Mouse (Mus musculus) forebrain, embryonic 11.5 days (tissue): ENCODE data around the gene Map2k6. TPM values are rescaled to one million over a fixed set of nuclear protein-coding genes. Genes with fewer than 3 reads are reported as not detected.

Source experiments
- ATAC-seq: fragments of 200-750 bp; cut with Nextera tagmentation; replicated peaks from 2 replicates; pipeline ENCODE4 v1.8.0; 2017; ENCODE audit warnings: moderate TSS enrichment; ENCODE audit not compliant: low FRiP score
- DNase-seq: peaks from one replicate; pipeline ENCODE4 v3.0.0-alpha.2; 2017; ENCODE audit warnings: low spot score
- H3K27ac ChIP-seq: fragments of 300-500 bp; sonication (generic); 2 replicates; pipeline ENCODE4 v1.5.1; 2014; ENCODE audit warnings: low read depth, low read length
- H3K27me3 ChIP-seq: fragments of 300-500 bp; sonication (generic); 2 replicates; pipeline ENCODE4 v1.6.1; 2014; ENCODE audit warnings: mild to moderate bottlenecking, low read length, mixed read lengths; ENCODE audit not compliant: control insufficient read depth, insufficient read depth
- H3K36me3 ChIP-seq: fragments of 300-500 bp; sonication (generic); 2 replicates; pipeline ENCODE4 v1.6.1; 2014; ENCODE audit warnings: mild to moderate bottlenecking, low read length, moderate library complexity, mixed read lengths; ENCODE audit not compliant: control insufficient read depth, insufficient read depth
- H3K4me1 ChIP-seq: fragments of 300-500 bp; sonication (generic); replicated peaks from 2 replicates; pipeline ENCODE4 v1.6.1; 2014; ENCODE audit warnings: low read length, mixed read lengths; ENCODE audit not compliant: control insufficient read depth, insufficient read depth
- H3K4me2 ChIP-seq: fragments of 300-500 bp; sonication (generic); 2 replicates; pipeline ENCODE4 v1.6.1; 2014; ENCODE audit warnings: low read depth, mild to moderate bottlenecking, low read length, moderate library complexity, mixed read lengths; ENCODE audit not compliant: severe bottlenecking
- H3K4me3 ChIP-seq: fragments of 300-500 bp; sonication (generic); 2 replicates; pipeline ENCODE4 v1.5.1; 2014; ENCODE audit warnings: low read depth, low read length
- H3K9ac ChIP-seq: fragments of 300-500 bp; sonication (generic); 2 replicates; pipeline ENCODE4 v1.6.1; 2014; ENCODE audit warnings: low read length
- H3K9me3 ChIP-seq: fragments of 300-500 bp; sonication (generic); 2 replicates; pipeline ENCODE4 v1.6.1; 2016; ENCODE audit warnings: low read length, mixed read lengths; ENCODE audit not compliant: control insufficient read depth
- WGBS: fragments of 180-500 bp; shearing (Covaris S2); extraction: QIAGEN DNeasy Blood & Tissue Kit; methylation state at CpG from one replicate; pipeline ENCODE4 v1.1.7; 2014; 5-methylcytosine and 5-hydroxymethylcytosine counted together
- polyA plus RNA-seq: library from polyadenylated mRNA; unstranded; fragments of >200 nt; fragmentation: Nextera tagmentation; extraction: Ambion mirVana; gene quantifications from 2 replicates; pipeline ENCODE4 v1.2.1, GENCODE M21; 2014

The Map2k6 gene
- polyA plus RNA-seq, 1 experiment from 2014 or later, result 42.2 TPM

DNA sequence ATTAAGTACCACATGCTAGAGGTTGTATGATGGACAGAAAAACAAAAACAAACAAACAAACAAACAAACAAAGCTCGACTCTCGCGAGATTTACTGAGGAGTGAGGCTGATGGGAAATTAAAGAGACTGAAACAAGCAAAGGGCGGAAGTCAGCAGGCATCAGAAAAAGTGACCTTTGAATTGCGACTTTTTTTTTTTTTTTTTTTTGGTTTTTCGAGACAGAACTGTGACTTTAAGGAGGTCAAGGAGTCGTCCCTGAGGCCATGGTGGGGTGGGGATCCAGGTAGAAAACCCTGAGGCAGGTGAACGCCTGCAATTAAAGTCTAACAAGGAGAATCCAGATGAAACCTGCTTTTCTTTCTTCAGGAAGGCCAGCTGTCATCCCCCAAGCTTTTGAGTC, 27.1 kb upstream of the Map2k6 start:
- H3K9me3 ChIP-seq, result no peaks in the 10 kb centered on the region
- WGBS, result 70% methylated on average over 8 of the region's 8 CpGs
- H3K36me3 ChIP-seq, result no peaks in the 10 kb centered on the region
- 0 out of 2 replicates have a peak, but pooled peaks cover 2% of the 10 kb centered on the region for H3K4me1 ChIP-seq
- no peak overlapping the region for H3K27ac ChIP-seq
- H3K4me2 ChIP-seq, result no peak overlapping the region
- DNase-seq (no peak), ATAC-seq (no peak)
- no peaks in the 10 kb centered on the region for H3K27me3 ChIP-seq
- H3K9ac ChIP-seq, result no peak overlapping the region
- H3K4me3 ChIP-seq, result no peak overlapping the region

DNA sequence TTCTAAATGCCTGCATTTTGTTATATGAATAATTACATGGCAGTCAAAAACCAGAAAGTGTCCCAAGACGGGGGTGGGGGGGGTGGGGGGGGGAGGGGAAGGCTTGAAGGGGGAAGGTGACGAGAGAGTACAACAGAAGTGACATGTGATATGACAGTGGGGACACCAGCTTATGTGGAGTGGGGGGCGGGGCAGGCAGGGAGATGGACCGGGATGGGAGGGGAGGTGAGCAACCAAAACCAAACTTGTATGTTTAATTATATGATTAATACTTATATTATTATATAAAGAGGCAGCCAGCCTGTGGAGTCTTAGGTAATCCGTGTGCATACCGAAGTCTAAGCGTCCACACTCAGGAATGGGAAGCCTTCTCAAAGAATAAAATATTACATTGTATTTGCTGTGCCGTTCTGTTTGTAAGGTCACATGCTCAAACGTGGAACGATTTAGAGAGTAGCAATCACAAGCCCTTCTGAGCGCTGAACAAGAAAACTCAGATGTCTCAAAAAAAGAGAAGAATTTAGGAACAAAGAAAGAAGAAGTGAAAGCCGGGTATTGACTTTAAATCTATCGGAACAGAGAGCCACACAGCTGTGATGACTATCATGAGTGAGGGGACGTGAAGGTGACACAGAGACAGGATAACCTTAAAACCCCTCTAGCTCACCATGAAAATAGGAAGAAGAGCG, 26.5 kb upstream of the Map2k6 start:
- H3K4me2 ChIP-seq, result no peak overlapping the region
- H3K27me3 ChIP-seq, result no peaks in the 10 kb centered on the region
- WGBS, result 84% methylated on average over 15 of the region's 15 CpGs
- H3K9ac ChIP-seq, result no peak overlapping the region
- H3K4me3 ChIP-seq, result no peak overlapping the region
- no peaks in the 10 kb centered on the region for H3K9me3 ChIP-seq
- 0 out of 2 replicates have a peak, but pooled peaks cover 2% of the 10 kb centered on the region for H3K4me1 ChIP-seq
- DNase-seq (no peak), ATAC-seq (no peak)
- no peak overlapping the region for H3K27ac ChIP-seq
- H3K36me3 ChIP-seq, result no peaks in the 10 kb centered on the region

DNA sequence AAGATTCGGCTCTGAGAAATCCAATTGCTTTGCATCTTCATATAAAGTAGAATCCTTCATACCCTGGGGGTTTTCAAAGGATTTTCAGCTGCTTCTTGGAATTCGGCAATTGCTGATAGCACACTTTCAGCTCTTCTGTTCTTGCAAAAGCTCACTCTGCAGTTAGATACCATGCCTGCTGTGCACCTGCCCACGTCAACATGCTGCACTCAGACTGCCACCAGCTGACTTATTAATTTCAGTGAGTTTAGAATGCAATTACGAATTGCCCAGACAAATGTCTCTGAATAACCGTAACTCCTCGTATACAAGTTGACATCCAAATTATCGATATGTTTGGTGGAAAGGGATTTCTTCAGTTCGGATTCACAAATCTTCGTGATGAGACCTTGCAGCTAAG, 24.9 kb upstream of the Map2k6 start:
- H3K9me3 ChIP-seq, result no peaks in the 10 kb centered on the region
- ATAC-seq, result no peak
- DNase-seq, result no peak
- no peak overlapping the region for H3K27ac ChIP-seq
- no peak overlapping the region for H3K9ac ChIP-seq
- H3K36me3 ChIP-seq, result no peaks in the 10 kb centered on the region
- WGBS, result 85% methylated on average over 9 of the region's 9 CpGs
- no peak overlapping the region for H3K4me3 ChIP-seq
- H3K4me1 ChIP-seq, result 0 out of 2 replicates have a peak, but pooled peaks cover 2% of the 10 kb centered on the region
- H3K27me3 ChIP-seq, result no peaks in the 10 kb centered on the region
- no peak overlapping the region for H3K4me2 ChIP-seq

DNA sequence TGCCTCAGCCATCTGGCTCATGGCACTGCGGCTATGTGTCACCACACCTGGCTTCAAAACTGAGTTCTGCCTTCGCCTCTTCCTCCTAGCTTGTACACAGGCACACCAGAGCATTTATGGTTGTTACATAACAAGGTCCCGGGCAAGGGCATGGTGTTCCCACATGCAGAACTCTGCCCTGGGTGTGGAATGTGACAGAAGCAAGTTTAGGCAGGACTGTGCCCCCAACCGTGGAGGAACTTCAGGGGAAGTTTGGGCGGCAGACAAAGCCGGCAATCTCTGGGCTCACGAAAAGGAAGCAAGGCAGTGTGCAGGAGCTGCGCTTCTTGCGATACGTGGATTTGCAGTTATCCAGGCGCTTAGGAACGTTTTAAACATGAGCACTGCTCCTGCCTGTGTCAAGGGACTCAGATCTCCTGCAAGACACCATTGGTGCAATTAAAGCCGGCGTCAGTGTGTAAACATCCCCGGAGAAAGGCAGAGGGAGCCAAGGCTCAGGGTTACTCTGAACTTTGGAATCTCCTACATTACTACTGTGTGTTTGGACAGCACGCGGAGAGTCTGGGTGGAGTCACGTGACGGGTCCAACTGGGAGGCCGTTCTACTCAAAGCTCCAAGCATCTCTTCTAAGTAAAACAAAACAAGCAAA, 19.1 kb upstream of the Map2k6 start:
- 12% methylated on average over 20 of the region's 20 CpGs for WGBS
- no peaks in the 10 kb centered on the region for H3K36me3 ChIP-seq
- peak overlapping the region; percentile 47 for H3K4me2 ChIP-seq
- no peaks in the 10 kb centered on the region for H3K27me3 ChIP-seq
- H3K4me3 ChIP-seq, result peak overlapping the region; percentile 14
- no peak overlapping the region for H3K27ac ChIP-seq
- peak; percentile 56 for DNase-seq
- peaks cover 3% of the 10 kb centered on the region; the same call in 1 of the 2 replicates for H3K4me1 ChIP-seq
- ATAC-seq, result peak; percentile 82
- H3K9me3 ChIP-seq, result no peaks in the 10 kb centered on the region
- H3K9ac ChIP-seq, result peak overlapping the region; percentile 13; the same call in 1 of the 2 replicates

DNA sequence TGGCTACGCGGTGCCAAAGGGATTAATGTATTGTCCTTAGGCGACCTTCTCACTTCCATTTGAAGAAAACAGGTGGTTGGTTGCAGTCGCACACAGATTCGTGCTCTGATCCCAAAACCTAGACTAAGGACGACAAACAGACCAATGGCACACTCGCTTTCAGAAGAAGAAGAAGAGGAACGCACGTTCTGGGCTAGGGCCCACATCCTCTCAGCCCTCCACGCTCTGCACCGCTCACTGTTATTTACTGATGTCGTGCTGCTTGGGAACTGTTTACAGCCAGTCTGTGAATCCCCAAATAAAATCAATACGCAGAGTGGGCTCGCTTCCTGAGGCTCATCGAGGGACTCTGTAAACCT, 18.6 kb upstream of the Map2k6 start:
- DNase-seq (no peak), ATAC-seq (0 out of 2 replicates have a peak, but pooled peaks have one; percentile 58)
- peak overlapping the region; percentile 14 for H3K4me3 ChIP-seq
- peaks cover 3% of the 10 kb centered on the region; the same call in 1 of the 2 replicates for H3K4me1 ChIP-seq
- no peaks in the 10 kb centered on the region for H3K36me3 ChIP-seq
- H3K9ac ChIP-seq, result no peak overlapping the region; the same call in 1 of the 2 replicates
- H3K27me3 ChIP-seq, result no peaks in the 10 kb centered on the region
- no peak overlapping the region for H3K27ac ChIP-seq
- 33% methylated on average over 15 of the region's 15 CpGs for WGBS
- no peaks in the 10 kb centered on the region for H3K9me3 ChIP-seq
- H3K4me2 ChIP-seq, result peak overlapping the region; percentile 47

DNA sequence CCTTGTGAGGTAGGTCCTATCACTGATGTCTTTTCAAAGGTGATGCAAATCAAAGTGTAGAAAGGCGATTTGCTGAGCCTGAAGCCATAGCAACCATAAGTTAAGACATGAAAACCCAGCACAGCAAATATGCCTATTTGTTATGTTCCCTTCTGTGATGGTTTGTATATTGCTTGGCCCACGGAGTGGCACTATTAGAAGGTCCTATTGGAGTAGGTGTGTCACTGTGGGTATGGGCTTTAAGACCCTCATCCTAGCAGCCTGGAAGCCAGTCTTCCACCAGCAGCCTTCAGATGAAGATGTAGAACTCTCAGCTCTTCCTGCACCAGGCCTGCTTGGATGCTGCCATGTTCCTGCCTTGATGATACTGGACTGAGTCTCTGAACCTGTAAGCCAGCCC, 13.4 kb upstream of the Map2k6 start:
- ATAC-seq, result no peak
- no peaks in the 10 kb centered on the region for H3K27me3 ChIP-seq
- no peak overlapping the region for H3K4me3 ChIP-seq
- no peaks in the 10 kb centered on the region for H3K4me1 ChIP-seq
- no peaks in the 10 kb centered on the region for H3K36me3 ChIP-seq
- no peaks in the 10 kb centered on the region for H3K9me3 ChIP-seq
- H3K27ac ChIP-seq, result no peak overlapping the region
- 86% methylated on average over 2 of the region's 2 CpGs for WGBS
- DNase-seq, result no peak
- H3K4me2 ChIP-seq, result no peak overlapping the region
- no peak overlapping the region for H3K9ac ChIP-seq

DNA sequence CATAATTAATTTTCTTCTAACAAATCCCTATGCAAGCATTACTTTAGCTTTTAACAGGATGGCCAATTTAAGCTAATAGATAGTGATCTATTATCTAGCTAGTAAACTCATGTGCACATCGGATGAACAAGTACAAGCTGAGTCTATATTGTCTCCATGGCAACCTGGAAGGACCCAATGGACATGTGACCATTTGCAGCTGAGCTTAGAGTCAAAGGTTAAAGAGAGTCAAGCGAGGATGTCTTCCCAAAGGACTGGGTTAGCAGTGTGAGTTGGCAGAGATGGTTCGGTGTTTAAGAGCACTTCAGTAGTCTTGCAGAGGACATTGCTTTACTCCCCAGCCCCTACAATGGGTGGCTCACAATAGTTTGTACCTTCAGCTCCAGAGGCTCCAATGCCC, 6.2 kb upstream of the Map2k6 start:
- H3K4me1 ChIP-seq, result peaks cover 11% of the 10 kb centered on the region
- H3K9ac ChIP-seq, result no peak overlapping the region
- H3K4me3 ChIP-seq, result no peak overlapping the region
- no peaks in the 10 kb centered on the region for H3K36me3 ChIP-seq
- peaks cover 2% of the 10 kb centered on the region; the same call in 1 of the 2 replicates for H3K27me3 ChIP-seq
- ATAC-seq (no peak), DNase-seq (no peak)
- 82% methylated on average over 3 of the region's 3 CpGs for WGBS
- H3K4me2 ChIP-seq, result no peak overlapping the region
- no peaks in the 10 kb centered on the region for H3K9me3 ChIP-seq
- H3K27ac ChIP-seq, result no peak overlapping the region

DNA sequence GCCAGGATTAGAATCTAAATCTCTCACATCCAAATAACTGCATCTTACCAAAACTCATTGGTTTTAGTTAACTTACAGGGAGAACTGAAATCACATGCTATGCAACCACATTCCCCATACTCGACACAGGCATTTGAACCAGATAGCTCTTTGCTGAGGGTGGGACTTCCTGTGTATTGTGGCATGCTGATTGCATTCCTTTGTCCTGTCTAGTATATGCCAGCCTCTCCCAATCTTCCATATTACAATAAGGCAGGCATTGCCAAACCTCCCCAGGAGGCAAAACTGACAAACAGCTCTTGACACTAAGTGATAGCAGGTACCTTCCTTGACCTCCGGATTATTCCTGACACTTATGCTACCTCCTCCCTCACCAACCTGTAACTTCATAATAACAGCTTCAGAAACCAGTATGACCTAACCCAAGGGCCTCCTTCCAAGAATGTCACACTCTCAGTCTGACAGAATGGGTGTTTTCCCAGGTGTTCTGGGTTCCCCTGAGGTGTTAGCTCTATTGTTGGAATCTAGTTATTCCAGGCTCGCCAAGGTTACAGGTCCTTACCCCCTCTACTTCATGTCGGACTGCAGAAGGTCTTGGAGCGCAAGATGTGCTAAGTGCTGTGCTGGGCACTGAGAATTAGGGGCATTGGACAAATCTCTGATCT, 4.0 kb upstream of the Map2k6 start:
- Histone ChIP-seq H3K27me3 (peaks cover 2% of the 10 kb centered on the region; the same call in 1 of the 2 replicates), H3K9ac (no peak overlapping the region), H3K9me3 (no peaks in the 10 kb centered on the region), H3K27ac (no peak overlapping the region), H3K4me3 (no peak overlapping the region), H3K36me3 (no peaks in the 10 kb centered on the region), H3K4me1 (peaks cover 11% of the 10 kb centered on the region), H3K4me2 (no peak overlapping the region)
- ATAC-seq (no peak), DNase-seq (no peak)
- WGBS, result 83% methylated on average over 5 of the region's 5 CpGs
